Mouse (Mus musculus): ENCODE results near the gene Adck2. TPM values are rescaled to one million over a fixed set of nuclear protein-coding genes. Genes with fewer than 3 reads are reported as not detected.

Gene Adck2
- polyA plus RNA-seq, 1 experiment from 2014 or later = 25.8 TPM

GRCm38 (mm10) chr6:39536621-39537020 is 37.1 kb upstream of the Adck2 start:
- DNase-seq (ENCODE audit: low spot score) (no peak), ATAC-seq (replicated peaks; ENCODE audit: low FRiP score, low read depth) (no peak)
- no peak overlapping the region for H3K27ac ChIP-seq
- 49% methylated on average over 1 of the region's 1 CpGs for WGBS
- no peak for TF ChIP-seq CTCF (IDR thresholded peaks at IDR 0.05; ENCODE audit: low read depth)
- no peak overlapping the region for H3K4me2 ChIP-seq (ENCODE audit: low read length)
- peaks cover 16% of the 10 kb centered on the region for H3K4me1 ChIP-seq (replicated peaks; ENCODE audit: insufficient read depth, low read length)
- no peaks in the 10 kb centered on the region for H3K9me3 ChIP-seq (replicated peaks; ENCODE audit: low read length)
- H3K36me3 ChIP-seq (ENCODE audit: insufficient read depth, low read length) = no peaks in the 10 kb centered on the region
- H3K4me3 ChIP-seq (replicated peaks; ENCODE audit: low read depth, low read length) = no peak overlapping the region
- no peak overlapping the region for H3K9ac ChIP-seq (ENCODE audit: low read depth, low read length)
- no peaks in the 10 kb centered on the region for H3K27me3 ChIP-seq (ENCODE audit: insufficient read depth, low read length)

- Histone ChIP-seq H3K4me3 (replicated peaks; ENCODE audit: low read depth, low read length) (no peak overlapping the region), H3K4me2 (ENCODE audit: low read length) (no peak overlapping the region), H3K4me1 (replicated peaks; ENCODE audit: insufficient read depth, low read length) (peaks cover 17% of the 10 kb centered on the region), H3K27ac (no peak overlapping the region), H3K9me3 (replicated peaks; ENCODE audit: low read length) (no peaks in the 10 kb centered on the region), H3K36me3 (ENCODE audit: insufficient read depth, low read length) (no peaks in the 10 kb centered on the region), H3K9ac (ENCODE audit: low read depth, low read length) (no peak overlapping the region), H3K27me3 (ENCODE audit: insufficient read depth, low read length) (no peaks in the 10 kb centered on the region)
- no peak for TF ChIP-seq CTCF (IDR thresholded peaks at IDR 0.05; ENCODE audit: low read depth)
- ATAC-seq (replicated peaks; ENCODE audit: low FRiP score, low read depth) (no peak), DNase-seq (ENCODE audit: low spot score) (no peak)
- 76% methylated on average over 5 of the region's 5 CpGs for WGBS
Observed at GRCm38 (mm10) chr6:39537276-39537675, 36.4 kb upstream of the Adck2 start.

DNA sequence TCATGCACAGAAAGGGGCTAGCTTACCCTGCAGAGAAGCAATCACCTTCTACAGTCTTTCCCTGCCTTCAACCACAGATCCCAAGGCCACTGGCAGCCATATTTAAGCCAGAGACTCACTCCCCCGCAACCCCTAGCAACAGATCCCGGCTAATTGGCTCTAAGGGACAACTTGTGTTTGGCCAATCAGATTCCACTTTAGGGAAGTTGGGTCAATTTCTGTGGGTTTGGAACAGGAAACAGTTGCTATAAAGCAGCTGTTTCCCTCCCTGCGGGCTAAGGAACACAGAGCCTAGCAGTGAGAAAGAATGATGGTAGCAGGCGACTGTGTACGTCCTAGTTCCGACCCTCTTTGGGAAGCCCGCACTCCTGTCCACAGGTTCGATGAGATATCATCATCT is 35.4 kb upstream of the Adck2 start:
- H3K4me1 ChIP-seq (replicated peaks; ENCODE audit: insufficient read depth, low read length) = peaks cover 25% of the 10 kb centered on the region
- no peak overlapping the region for H3K4me3 ChIP-seq (replicated peaks; ENCODE audit: low read depth, low read length)
- TF ChIP-seq CTCF (IDR thresholded peaks at IDR 0.05; ENCODE audit: low read depth) = no peak
- H3K27ac ChIP-seq = peak overlapping the region; percentile 76
- H3K9me3 ChIP-seq (replicated peaks; ENCODE audit: low read length) = no peaks in the 10 kb centered on the region
- H3K9ac ChIP-seq (ENCODE audit: low read depth, low read length) = no peak overlapping the region
- peak; percentile 83 for DNase-seq (ENCODE audit: low spot score)
- no peak overlapping the region for H3K4me2 ChIP-seq (ENCODE audit: low read length)
- H3K27me3 ChIP-seq (ENCODE audit: insufficient read depth, low read length) = no peaks in the 10 kb centered on the region
- 55% methylated on average over 8 of the region's 8 CpGs for WGBS
- no peak for ATAC-seq (replicated peaks; ENCODE audit: low FRiP score, low read depth)
- no peaks in the 10 kb centered on the region for H3K36me3 ChIP-seq (ENCODE audit: insufficient read depth, low read length)

DNA sequence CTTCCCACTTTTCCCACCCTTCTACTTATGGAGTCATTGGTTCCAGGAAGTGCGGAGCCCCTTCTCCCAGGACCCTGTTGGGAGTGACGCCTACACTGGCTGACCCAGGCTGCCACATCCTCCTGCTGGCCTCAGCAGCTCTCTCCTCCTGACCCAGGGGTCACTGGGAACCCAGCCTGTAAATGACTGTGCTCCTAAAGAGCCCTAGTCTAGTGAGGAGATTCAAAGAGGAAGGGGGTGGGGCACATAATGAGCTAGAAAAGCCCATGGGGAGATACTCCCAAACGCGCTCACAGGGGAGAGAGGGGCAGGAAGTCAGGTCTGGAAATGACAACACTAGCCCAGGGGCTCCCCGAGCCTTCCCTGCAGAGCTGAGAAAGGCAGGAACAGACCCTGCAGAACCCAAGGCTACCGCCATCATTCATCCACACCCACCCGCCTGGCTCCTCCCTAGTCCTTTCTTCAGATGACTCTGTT is 34.0 kb upstream of the Adck2 start:
- ATAC-seq (replicated peaks; ENCODE audit: low FRiP score, low read depth) (peak; percentile 53; the same call in 1 of the 2 replicates), DNase-seq (ENCODE audit: low spot score) (peak; percentile 77)
- Histone ChIP-seq H3K27me3 (ENCODE audit: insufficient read depth, low read length) (no peaks in the 10 kb centered on the region), H3K4me3 (replicated peaks; ENCODE audit: low read depth, low read length) (no peak overlapping the region), H3K27ac (peak overlapping the region; percentile 76), H3K9ac (ENCODE audit: low read depth, low read length) (0 out of 2 replicates have a peak overlapping the region, but pooled peaks have one; percentile 15), H3K4me2 (ENCODE audit: low read length) (peak overlapping the region; percentile 33), H3K4me1 (replicated peaks; ENCODE audit: insufficient read depth, low read length) (peaks cover 30% of the 10 kb centered on the region), H3K9me3 (replicated peaks; ENCODE audit: low read length) (no peaks in the 10 kb centered on the region), H3K36me3 (ENCODE audit: insufficient read depth, low read length) (no peaks in the 10 kb centered on the region)
- WGBS = 9% methylated on average over 7 of the region's 7 CpGs
- no peak for TF ChIP-seq CTCF (IDR thresholded peaks at IDR 0.05; ENCODE audit: low read depth)

- Histone ChIP-seq H3K27ac (peak overlapping the region; percentile 76), H3K27me3 (ENCODE audit: insufficient read depth, low read length) (no peaks in the 10 kb centered on the region), H3K4me3 (replicated peaks; ENCODE audit: low read depth, low read length) (no peak overlapping the region), H3K9ac (ENCODE audit: low read depth, low read length) (no peak overlapping the region), H3K4me2 (ENCODE audit: low read length) (peak overlapping the region; percentile 33; the same call in 1 of the 2 replicates), H3K4me1 (replicated peaks; ENCODE audit: insufficient read depth, low read length) (peaks cover 38% of the 10 kb centered on the region), H3K36me3 (ENCODE audit: insufficient read depth, low read length) (no peaks in the 10 kb centered on the region), H3K9me3 (replicated peaks; ENCODE audit: low read length) (no peaks in the 10 kb centered on the region)
- no peak for ATAC-seq (replicated peaks; ENCODE audit: low FRiP score, low read depth)
- TF ChIP-seq CTCF (IDR thresholded peaks at IDR 0.05; ENCODE audit: low read depth) = no peak
- DNase-seq (ENCODE audit: low spot score) = no peak
- 47% methylated on average over 2 of the region's 2 CpGs for WGBS
Observed at GRCm38 (mm10) chr6:39540563-39540962, 33.1 kb upstream of the Adck2 start.

- 9% methylated on average over 15 of the region's 15 CpGs for WGBS
Observed at GRCm38 (mm10) chr6:39542631-39543597, 30.8 kb upstream of the Adck2 start.

More at GRCm38 (mm10) chr6:39542631-39543597, 30.8 kb upstream of the Adck2 start:
- ATAC-seq (replicated peaks; ENCODE audit: low FRiP score, low read depth) = peak; percentile 88
- Histone ChIP-seq H3K9me3 (replicated peaks; ENCODE audit: low read length) (no peaks in the 10 kb centered on the region), H3K4me3 (replicated peaks; ENCODE audit: low read depth, low read length) (no peak overlapping the region), H3K27ac (peak overlapping the region; percentile 88), H3K27me3 (ENCODE audit: insufficient read depth, low read length) (no peaks in the 10 kb centered on the region), H3K4me1 (replicated peaks; ENCODE audit: insufficient read depth, low read length) (peaks cover 46% of the 10 kb centered on the region), H3K36me3 (ENCODE audit: insufficient read depth, low read length) (no peaks in the 10 kb centered on the region), H3K9ac (ENCODE audit: low read depth, low read length) (peak overlapping the region; percentile 24; the same call in 1 of the 2 replicates), H3K4me2 (ENCODE audit: low read length) (peak overlapping the region; percentile 35)
- TF ChIP-seq CTCF (IDR thresholded peaks at IDR 0.05; ENCODE audit: low read depth) = no peak
- DNase-seq (ENCODE audit: low spot score) = peak; percentile 94

Data from kidney, postnatal 0 days (tissue).